Mouse (Mus musculus) forebrain, embryonic 16.5 days (tissue): ENCODE measurements at regions not wholly inside any gene's neighbourhood (a gene's known extent, or its start where the extent isn't known, plus 50 kb on each side); places are given as distances from the start of the nearest gene placed in this dataset.
A peak's percentile ranks its signal among the peaks of the same experiment; 100 is the strongest.

Source experiments
- ATAC-seq: fragments of 200-750 bp; cut with Nextera tagmentation; 2 replicates; pipeline ENCODE4 v1.8.0; 2017; ENCODE audit warnings: mild to moderate bottlenecking, moderate library complexity
- H3K27ac ChIP-seq: fragments of 300-500 bp; sonication (generic); 2 replicates; pipeline ENCODE4 v1.5.1; 2014; ENCODE audit warnings: low read length, control low read depth
- H3K27me3 ChIP-seq: fragments of 300-500 bp; sonication (generic); replicated peaks from 2 replicates; pipeline ENCODE4 v1.6.1; 2014; ENCODE audit warnings: low read length; ENCODE audit not compliant: control insufficient read depth, insufficient read depth
- H3K36me3 ChIP-seq: fragments of 300-500 bp; sonication (generic); 2 replicates; pipeline ENCODE4 v1.6.1; 2014; ENCODE audit not compliant: control insufficient read depth, insufficient read depth
- H3K4me1 ChIP-seq: fragments of 300-500 bp; sonication (generic); replicated peaks from 2 replicates; pipeline ENCODE4 v1.6.1; 2014; ENCODE audit warnings: low read length; ENCODE audit not compliant: control insufficient read depth, insufficient read depth
- H3K4me2 ChIP-seq: fragments of 300-500 bp; sonication (generic); 2 replicates; pipeline ENCODE4 v1.6.1; 2014; ENCODE audit warnings: mild to moderate bottlenecking, low read length, control low read depth
- H3K4me3 ChIP-seq: fragments of 300-500 bp; sonication (generic); replicated peaks from 2 replicates; pipeline ENCODE4 v1.5.1; 2014; ENCODE audit warnings: mild to moderate bottlenecking, low read length, control low read depth
- H3K9ac ChIP-seq: fragments of 300-500 bp; sonication (generic); replicated peaks from 2 replicates; pipeline ENCODE4 v1.6.1; 2014; ENCODE audit warnings: low read depth, low read length, control low read depth
- H3K9me3 ChIP-seq: fragments of 300-500 bp; sonication (generic); 2 replicates; pipeline ENCODE4 v1.6.1; 2016; ENCODE audit warnings: low read length; ENCODE audit not compliant: control insufficient read depth
- WGBS: fragments of 180-500 bp; shearing (Covaris S2); extraction: QIAGEN DNeasy Blood & Tissue Kit; methylation state at CpG from one replicate; pipeline ENCODE4 v1.1.7; 2014; 5-methylcytosine and 5-hydroxymethylcytosine counted together

DNA sequence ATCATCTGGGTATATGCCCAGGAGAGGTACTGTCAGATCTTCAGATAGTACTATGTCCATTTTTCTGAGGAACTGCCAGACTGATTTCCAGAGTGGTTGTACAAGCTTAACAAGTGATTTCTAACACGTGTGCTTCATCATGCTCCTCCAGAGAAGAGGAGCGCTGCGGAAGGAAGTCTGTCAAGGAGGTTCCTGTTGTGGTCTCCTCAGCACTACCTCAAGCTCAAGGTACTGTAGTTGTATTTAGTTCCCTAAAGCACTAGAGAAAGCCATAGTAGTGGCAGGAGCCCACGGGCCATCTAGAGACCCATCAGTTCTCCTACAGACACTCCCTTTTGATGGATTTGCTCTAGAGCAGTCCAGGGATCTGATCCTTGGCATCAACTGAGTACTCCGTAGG is 459.3 kb downstream of the Pik3r1 start:
- 92% methylated on average over 5 of the region's 5 CpGs for WGBS
- no peak for ATAC-seq
- Histone ChIP-seq H3K27me3 (no peaks in the 10 kb centered on the region), H3K4me2 (no peak overlapping the region), H3K4me3 (no peak overlapping the region), H3K27ac (no peak overlapping the region), H3K9me3 (no peaks in the 10 kb centered on the region), H3K4me1 (0 out of 2 replicates have a peak, but pooled peaks cover 4% of the 10 kb centered on the region), H3K9ac (no peak overlapping the region), H3K36me3 (no peaks in the 10 kb centered on the region)

GRCm38 (mm10) chr13:101305695-101306413 is 462.2 kb downstream of the Pik3r1 start:
- Histone ChIP-seq H3K4me3 (no peak overlapping the region), H3K4me1 (0 out of 2 replicates have a peak, but pooled peaks cover 4% of the 10 kb centered on the region), H3K27me3 (no peaks in the 10 kb centered on the region), H3K9me3 (no peaks in the 10 kb centered on the region), H3K4me2 (no peak overlapping the region), H3K27ac (no peak overlapping the region), H3K9ac (no peak overlapping the region), H3K36me3 (no peaks in the 10 kb centered on the region)
- ATAC-seq: no peak
- WGBS: 50% methylated on average over 11 of the region's 11 CpGs

- H3K9me3 ChIP-seq: no peaks in the 10 kb centered on the region
- no peak overlapping the region for H3K9ac ChIP-seq
- ATAC-seq: no peak
- H3K4me3 ChIP-seq: no peak overlapping the region
- no peaks in the 10 kb centered on the region for H3K36me3 ChIP-seq
- WGBS: 55% methylated on average over 6 of the region's 6 CpGs
- H3K27ac ChIP-seq: no peak overlapping the region
- H3K27me3 ChIP-seq: no peaks in the 10 kb centered on the region
- 0 out of 2 replicates have a peak, but pooled peaks cover 4% of the 10 kb centered on the region for H3K4me1 ChIP-seq
- H3K4me2 ChIP-seq: no peak overlapping the region
Observed at GRCm38 (mm10) chr13:101305063-101305462, 463.0 kb downstream of the Pik3r1 start.

DNA sequence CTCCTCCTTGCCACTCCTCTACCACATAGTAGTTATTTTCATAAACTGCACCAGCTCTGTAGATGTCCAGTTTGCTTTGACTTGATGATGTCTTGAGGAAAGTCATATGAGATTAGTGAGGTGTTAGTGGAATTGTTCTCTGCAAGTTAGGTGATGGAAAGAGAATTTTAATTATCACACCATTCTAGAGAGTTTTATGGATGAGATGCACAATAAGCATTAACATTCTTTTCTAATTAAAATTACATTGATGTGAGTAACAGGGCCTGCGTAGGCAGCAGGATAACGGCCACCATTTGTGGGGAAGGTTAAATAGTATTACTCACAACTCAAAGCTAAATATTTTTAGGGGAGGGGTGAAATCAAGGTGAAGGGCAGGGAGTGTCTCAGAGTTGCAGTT is 466.7 kb downstream of the Pik3r1 start:
- no peaks in the 10 kb centered on the region for H3K27me3 ChIP-seq
- no peak overlapping the region for H3K9ac ChIP-seq
- no peak overlapping the region for H3K4me3 ChIP-seq
- 0 out of 2 replicates have a peak, but pooled peaks cover 4% of the 10 kb centered on the region for H3K4me1 ChIP-seq
- no peak overlapping the region for H3K27ac ChIP-seq
- no peaks in the 10 kb centered on the region for H3K36me3 ChIP-seq
- WGBS: 46% methylated on average over 2 of the region's 2 CpGs
- H3K9me3 ChIP-seq: no peaks in the 10 kb centered on the region
- H3K4me2 ChIP-seq: no peak overlapping the region
- no peak for ATAC-seq

DNA sequence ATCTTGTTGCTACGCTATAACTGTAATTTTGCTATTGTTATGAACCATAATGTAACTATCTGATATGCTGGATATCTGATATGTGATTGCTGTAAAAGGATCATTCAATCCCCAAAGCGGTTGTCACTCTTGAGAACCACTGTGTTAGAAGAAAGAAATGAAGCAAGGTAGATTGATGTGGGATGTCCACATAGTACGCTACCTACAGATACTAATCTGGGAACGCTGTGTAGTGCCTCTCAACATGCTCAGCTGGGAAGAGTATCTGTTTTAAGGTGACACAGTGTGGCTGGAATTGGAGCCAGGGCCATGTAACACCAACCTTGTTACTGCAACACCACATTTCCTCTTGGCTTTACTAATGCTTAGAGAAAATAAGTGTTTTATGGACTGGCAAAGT is 456.2 kb upstream of the Slc30a5 start:
- H3K27me3 ChIP-seq: 0 out of 2 replicates have a peak, but pooled peaks cover 4% of the 10 kb centered on the region
- no peak overlapping the region for H3K27ac ChIP-seq
- no peaks in the 10 kb centered on the region for H3K36me3 ChIP-seq
- H3K4me3 ChIP-seq: no peak overlapping the region
- ATAC-seq: no peak
- H3K9me3 ChIP-seq: no peaks in the 10 kb centered on the region
- no peak overlapping the region for H3K9ac ChIP-seq
- WGBS: 96% methylated on average over 4 of the region's 4 CpGs
- peaks cover 8% of the 10 kb centered on the region; the same call in 1 of the 2 replicates for H3K4me1 ChIP-seq
- H3K4me2 ChIP-seq: no peak overlapping the region

- no peaks in the 10 kb centered on the region for H3K9me3 ChIP-seq
- H3K36me3 ChIP-seq: no peaks in the 10 kb centered on the region
- no peak overlapping the region for H3K4me3 ChIP-seq
- H3K4me2 ChIP-seq: no peak overlapping the region
- 16% methylated on average over 4 of the region's 4 CpGs for WGBS
- 0 out of 2 replicates have a peak, but pooled peaks cover 4% of the 10 kb centered on the region for H3K27me3 ChIP-seq
- no peak overlapping the region for H3K27ac ChIP-seq
- no peak overlapping the region for H3K9ac ChIP-seq
- H3K4me1 ChIP-seq: peaks cover 8% of the 10 kb centered on the region; the same call in 1 of the 2 replicates
- ATAC-seq: no peak
Observed at GRCm38 (mm10) chr13:101287131-101287530, 453.9 kb upstream of the Slc30a5 start.

DNA sequence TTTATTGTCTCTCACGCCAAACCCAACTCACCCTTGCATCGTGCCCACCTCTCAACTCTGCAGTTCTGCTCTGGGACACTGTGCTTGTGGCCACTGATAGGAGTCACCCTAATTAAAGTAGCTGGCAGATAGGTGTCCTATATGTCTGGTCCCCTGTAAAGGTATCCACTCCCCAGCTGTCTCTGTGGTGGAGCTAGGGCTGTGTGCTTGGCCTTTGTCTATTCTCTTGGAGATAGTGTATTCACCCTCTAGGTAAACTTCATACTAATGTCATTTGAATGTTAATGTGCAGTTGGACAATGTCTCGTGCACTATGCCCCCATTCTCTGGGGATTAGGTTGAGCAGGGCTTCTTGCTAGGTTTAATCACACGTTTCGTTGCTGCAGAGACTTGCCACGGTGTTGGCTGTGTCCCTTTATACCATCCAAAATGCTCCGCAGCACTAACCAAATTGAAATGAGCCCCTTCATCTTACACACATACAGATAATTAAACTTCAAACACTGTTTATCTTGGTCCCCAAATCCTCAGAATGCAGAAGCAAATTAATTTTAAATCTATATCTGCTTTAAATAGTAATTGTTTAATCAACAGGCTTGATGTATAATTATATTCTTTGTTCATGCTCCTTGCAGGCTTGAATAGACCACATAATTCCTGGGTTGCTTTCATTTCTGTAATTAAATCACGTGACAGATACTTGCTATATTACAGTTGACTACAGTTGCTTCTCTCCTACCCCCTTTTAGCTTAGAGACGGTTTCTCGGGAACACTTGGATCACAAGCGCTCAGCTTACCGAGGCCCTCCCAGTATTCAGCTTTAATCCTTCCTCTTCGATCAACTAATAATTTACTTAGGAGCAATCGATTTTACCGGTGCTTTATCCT is 453.0 kb upstream of the Slc30a5 start:
- Histone ChIP-seq H3K4me2 (0 out of 2 replicates have a peak overlapping the region, but pooled peaks have one; percentile 9), H3K36me3 (no peaks in the 10 kb centered on the region), H3K9me3 (no peaks in the 10 kb centered on the region), H3K27ac (no peak overlapping the region), H3K4me1 (peaks cover 8% of the 10 kb centered on the region; the same call in 1 of the 2 replicates), H3K4me3 (no peak overlapping the region), H3K27me3 (0 out of 2 replicates have a peak, but pooled peaks cover 4% of the 10 kb centered on the region), H3K9ac (no peak overlapping the region)
- WGBS: 34% methylated on average over 15 of the region's 15 CpGs
- ATAC-seq: peak; percentile 88

DNA sequence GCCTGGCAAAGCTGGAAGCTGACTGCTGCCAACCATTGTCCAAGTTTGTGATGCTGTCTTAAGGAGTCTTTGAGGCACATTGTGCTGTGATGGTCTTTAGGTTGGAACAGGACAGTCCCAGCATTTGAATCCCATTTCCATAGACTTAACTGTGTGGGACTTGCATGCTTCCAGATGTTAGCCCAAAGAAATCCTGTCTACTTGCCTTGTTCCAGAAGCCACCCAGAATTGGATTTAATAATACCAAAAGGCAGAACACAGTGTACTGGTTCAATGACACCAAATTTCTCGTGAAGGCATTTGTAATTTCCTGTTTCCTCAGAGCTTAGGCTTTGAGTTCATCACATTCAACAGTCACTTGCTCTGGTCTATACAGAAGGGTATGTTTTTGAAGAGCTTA is 444.9 kb upstream of the Slc30a5 start:
- Histone ChIP-seq H3K9me3 (0 out of 2 replicates have a peak, but pooled peaks cover 3% of the 10 kb centered on the region), H3K4me1 (no peaks in the 10 kb centered on the region), H3K36me3 (no peaks in the 10 kb centered on the region), H3K9ac (no peak overlapping the region), H3K4me2 (no peak overlapping the region), H3K27ac (no peak overlapping the region), H3K27me3 (no peaks in the 10 kb centered on the region), H3K4me3 (no peak overlapping the region)
- ATAC-seq: no peak
- WGBS: 82% methylated on average over 1 of the region's 1 CpGs

DNA sequence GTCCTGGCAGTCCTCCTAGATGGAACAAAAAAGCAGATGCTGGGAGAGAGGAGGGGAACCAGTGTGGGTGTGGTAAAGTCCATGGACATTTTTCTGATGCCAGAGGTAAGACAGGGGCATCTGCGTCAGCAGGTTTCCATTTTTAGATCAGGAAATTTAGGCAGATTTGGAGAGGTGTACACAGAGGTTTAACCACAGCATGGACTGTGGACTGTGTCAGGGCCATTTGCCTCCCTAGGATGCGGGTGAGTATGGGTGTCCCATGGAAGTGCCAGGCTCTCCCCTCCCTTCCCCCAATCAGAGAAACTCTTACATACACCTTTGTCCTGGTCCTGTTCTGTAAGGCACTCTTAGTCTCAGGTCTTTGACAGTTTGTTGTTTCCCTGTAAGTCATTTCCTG is 443.5 kb upstream of the Slc30a5 start:
- ATAC-seq: no peak
- H3K4me2 ChIP-seq: no peak overlapping the region
- H3K4me3 ChIP-seq: no peak overlapping the region
- 0 out of 2 replicates have a peak, but pooled peaks cover 3% of the 10 kb centered on the region for H3K9me3 ChIP-seq
- H3K36me3 ChIP-seq: no peaks in the 10 kb centered on the region
- H3K9ac ChIP-seq: no peak overlapping the region
- no peak overlapping the region for H3K27ac ChIP-seq
- no peaks in the 10 kb centered on the region for H3K27me3 ChIP-seq
- H3K4me1 ChIP-seq: no peaks in the 10 kb centered on the region
- 90% methylated on average over 2 of the region's 2 CpGs for WGBS
